Mouse (Mus musculus): ENCODE results near the gene Olfr150.
"Not testable (repeated sequence)": the region's sequence is repeated elsewhere in the genome, so short reads cannot be mapped to it uniquely, and the experiment has no call there.

The Olfr150 gene

DNA sequence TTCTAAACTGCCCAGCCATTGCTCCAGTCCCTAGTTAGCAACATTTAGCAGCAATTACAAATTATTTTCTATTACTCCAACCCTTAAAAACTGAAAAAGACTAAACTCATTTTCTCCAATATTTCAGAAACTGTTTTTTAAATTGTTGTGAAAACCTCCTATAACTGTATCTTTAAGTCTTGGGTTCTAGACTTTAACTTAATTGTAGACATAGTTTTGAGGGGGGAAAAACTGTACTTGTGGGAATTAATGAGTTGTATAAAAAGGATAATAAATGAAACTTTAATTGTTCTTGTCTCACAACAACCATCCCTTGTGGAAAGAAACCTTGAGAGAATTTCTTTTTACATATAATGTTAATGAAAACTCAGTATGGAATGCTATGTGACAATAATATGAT is at the start of gene Olfr150:
TSS of gene Olfr150 (plus strand) at position 301 of the 400 bp plus-strand sequence.
- no peak for DNase-seq (ENCODE audit: low spot score)

DNA sequence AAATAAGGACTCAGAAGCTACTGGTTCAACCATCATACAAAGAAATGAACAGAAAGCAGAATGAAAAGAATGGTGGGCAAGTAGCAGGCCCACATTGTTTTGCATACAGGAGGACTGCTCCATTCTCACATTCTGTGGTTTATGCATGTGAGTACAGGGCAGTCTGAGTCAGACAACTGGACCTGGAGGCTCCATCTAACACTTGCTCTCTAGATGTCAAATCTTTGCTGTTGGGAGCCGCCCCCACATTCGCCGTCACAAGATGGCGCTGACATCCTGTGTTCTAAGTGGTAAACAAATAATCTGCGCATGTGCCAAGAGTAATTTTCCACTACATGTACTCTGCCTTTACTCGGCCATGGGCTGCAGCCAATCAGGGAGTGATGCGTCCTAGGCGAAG is 29.7 kb upstream of the Olfr150 start:
- not testable (repeated sequence) for DNase-seq (ENCODE audit: low spot score)

DNA sequence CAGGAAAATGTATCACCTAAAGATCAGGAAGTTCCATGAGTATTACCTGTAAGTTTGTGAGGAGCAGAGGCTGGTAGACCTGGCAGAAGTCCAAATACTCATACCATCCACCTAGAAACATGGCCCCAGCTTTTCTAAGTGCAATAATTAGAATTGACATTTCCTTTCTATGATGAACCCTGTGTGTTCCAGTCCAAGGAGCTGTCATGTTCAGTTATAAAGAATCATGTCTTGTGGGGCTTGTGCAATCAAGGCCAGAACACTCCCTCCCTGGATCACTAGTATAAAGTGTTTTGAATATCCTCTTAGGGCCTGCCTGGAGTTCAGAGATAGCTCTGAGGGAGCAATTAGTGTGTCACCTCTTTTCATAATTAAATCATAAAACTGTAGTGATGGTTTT is 23.8 kb upstream of the Olfr150 start, which contains the start of gene Olfr149:
TSS of gene Olfr149 (minus strand) at position 101 of the 400 bp plus-strand sequence.
- DNase-seq (ENCODE audit: low spot score): no peak

DNA sequence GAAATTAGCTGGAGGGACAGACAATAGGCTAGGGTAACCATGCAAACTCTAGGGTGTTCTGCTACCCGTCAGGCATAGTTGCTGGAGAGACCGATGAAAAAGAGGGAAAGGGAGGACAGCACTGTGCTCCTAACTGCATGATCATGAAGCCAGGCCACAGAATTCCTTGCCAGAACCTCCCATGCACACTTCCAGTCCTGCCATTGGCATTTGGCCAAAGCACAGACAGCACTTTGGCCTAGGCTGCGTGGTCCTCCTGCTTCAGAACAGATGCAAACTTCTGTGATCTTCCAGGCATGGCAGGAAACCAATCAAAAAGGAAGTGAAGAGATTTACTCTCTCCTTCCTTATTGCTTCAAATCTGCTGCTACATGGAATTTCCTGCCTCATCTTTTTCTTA is 21.8 kb upstream of the Olfr150 start:
- no peak for DNase-seq (ENCODE audit: low spot score)

DNA sequence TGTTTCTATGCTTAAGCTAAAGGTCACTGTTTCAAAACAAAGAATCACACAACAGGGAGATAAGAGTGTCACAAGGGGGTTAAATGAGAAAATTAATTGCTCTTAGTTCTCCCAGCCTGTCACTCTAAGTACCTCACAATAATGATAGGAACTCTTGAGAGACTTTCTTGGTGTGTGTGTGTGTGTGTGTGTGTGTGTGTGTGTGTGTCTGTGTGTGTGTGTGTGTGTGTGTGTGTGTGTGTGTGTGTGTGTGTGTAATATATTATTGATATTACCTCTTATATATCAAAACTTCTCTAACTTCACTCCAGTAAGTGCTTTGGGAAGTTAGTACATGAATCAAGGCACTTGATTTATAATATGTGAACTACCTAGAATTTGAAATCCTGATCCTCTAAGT is 19.7 kb upstream of the Olfr150 start, which contains the start of gene Olfr965:
TSS of gene Olfr965 (plus strand) at position 301 of the 400 bp plus-strand sequence.
- DNase-seq (ENCODE audit: low spot score): no peak

DNA sequence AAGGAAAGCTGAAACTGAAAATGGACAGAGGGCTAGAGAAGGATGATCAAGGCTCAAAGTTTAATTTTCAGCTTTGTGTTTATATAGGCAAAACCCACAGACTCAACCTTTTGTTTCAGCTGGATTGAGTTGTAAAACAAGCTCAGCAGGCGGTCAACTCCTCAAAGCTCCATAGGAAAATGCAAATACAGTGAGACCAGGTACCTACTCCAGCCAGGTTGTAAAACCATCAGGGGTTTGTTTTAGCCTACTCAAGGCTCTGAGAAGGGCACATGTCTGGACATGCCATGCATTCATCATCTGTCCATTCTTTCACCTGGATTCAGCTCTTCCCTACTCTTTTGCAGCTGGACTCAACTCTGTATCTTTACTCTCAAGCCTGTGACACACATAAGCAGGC is 10.0 kb downstream of the Olfr150 start:
- no peak for DNase-seq (ENCODE audit: low spot score)

DNA sequence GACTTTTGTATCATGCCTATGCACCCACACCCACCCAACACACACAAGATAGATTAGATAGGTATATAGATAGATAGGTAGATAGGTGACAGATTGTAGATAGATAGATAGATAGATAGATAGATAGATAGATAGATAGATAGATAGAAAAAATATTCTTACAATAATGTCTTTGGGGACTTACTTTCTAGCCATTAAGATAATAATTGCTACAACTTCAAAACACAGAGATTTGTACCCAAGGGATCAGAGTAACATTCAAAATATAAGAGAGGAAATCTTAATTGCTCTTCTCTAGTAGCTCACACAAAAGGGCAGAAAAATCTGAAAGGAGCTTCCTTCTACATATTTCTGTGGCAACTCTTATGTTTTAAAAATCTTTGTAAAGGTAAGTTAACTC is 15.2 kb downstream of the Olfr150 start, which contains the start of gene Olfr967:
TSS of gene Olfr967 (plus strand) at position 301 of the 400 bp plus-strand sequence.
- no peak for DNase-seq (ENCODE audit: low spot score)

DNA sequence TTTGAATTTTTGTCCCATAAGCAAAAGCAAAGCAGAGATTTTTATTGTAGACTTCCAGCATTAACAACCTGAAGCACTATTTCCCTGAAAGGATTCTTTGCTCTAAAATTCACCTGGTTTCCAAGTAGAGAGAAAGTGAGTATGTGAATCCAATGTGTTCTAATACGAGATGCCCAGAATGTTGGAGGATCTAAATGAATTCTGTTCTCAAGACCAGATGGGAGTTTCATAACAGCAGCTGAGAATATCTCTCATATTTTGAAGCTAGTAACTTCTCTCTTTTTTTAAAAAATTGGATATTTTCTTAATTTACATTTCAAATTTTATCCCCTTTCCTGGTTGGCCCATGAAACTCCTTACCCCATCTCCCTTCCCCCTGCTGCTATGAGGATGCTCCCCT is 15.7 kb downstream of the Olfr150 start:
- no peak for DNase-seq (ENCODE audit: low spot score)

DNA sequence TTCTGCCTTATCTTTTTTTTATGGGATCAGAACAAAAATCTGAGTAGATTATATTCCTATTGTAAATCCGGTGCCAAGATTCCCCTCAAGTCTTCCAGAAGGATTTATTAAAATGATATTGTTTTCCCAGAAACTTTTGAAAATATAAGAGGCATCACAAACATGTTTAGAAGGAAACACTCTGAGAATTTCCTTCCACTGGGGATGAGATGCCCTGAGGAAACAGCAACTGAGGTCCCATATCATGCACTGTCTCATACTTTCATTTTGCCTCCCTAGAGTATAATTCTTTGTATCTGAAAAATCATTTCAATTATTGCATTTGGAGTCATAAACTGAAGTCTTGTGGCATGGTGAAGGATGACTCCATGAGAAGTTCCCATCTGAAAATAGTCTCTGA is 52.4 kb downstream of the Olfr150 start, which contains the start of gene Olfr968:
TSS of gene Olfr968 (minus strand) at position 101 of the 400 bp plus-strand sequence.
- no peak for DNase-seq (ENCODE audit: low spot score)
